Mouse (Mus musculus): ENCODE results near the gene Etv2. TPM values are rescaled to one million over a fixed set of nuclear protein-coding genes. Genes with fewer than 3 reads are reported as not detected.

The Etv2 gene
- not detected for total RNA-seq (2021)
- long read RNA-seq, experiment 1: 0 reads
- long read RNA-seq, experiment 2: 0 reads

- no peak for DNase-seq
Measured at GRCm38 (mm10) chr7:30635752-30636151, at the start of gene Etv2. Gene Etv2, minus strand, starts transcription at chr7:30635852.

- no peak for DNase-seq
Measured at GRCm38 (mm10) chr7:30683425-30683824, 47.8 kb upstream of the Etv2 start.

- peak; percentile 55 to 57 for DNase-seq
Measured at GRCm38 (mm10) chr7:30681897-30682296, 46.2 kb upstream of the Etv2 start.

- peak; percentile 73 to 80 for DNase-seq
Measured at GRCm38 (mm10) chr7:30678263-30678975, 42.8 kb upstream of the Etv2 start.

- no peak for DNase-seq
Measured at GRCm38 (mm10) chr7:30671480-30671879, 35.8 kb upstream of the Etv2 start, which contains the start of gene Pmis2. Gene Pmis2, minus strand, starts transcription at chr7:30671605.

GRCm38 (mm10) chr7:30669229-30669628 is 33.6 kb upstream of the Etv2 start:
- DNase-seq: no peak

GRCm38 (mm10) chr7:30665321-30665720 is 29.7 kb upstream of the Etv2 start:
- peak in 1 of 2 experiments; percentile 20 for DNase-seq

- DNase-seq: peak; percentile 92 to 96
Measured at GRCm38 (mm10) chr7:30664529-30665200, 29.0 kb upstream of the Etv2 start, which contains the start of gene Haus5. Gene Haus5, minus strand, starts transcription at chr7:30664994.

GRCm38 (mm10) chr7:30649591-30650540 is 14.2 kb upstream of the Etv2 start, which contains the start of gene Rbm42:
Gene Rbm42, minus strand, starts transcription at chr7:30650317.
- peak; percentile 98 to 100 for DNase-seq

- DNase-seq: no peak
Measured at GRCm38 (mm10) chr7:30639083-30639482, 3.4 kb upstream of the Etv2 start.

- no peak for DNase-seq
Measured at GRCm38 (mm10) chr7:30636395-30636794, 743 bp upstream of the Etv2 start.

GRCm38 (mm10) chr7:30634621-30635020 is 1.0 kb downstream of the Etv2 start:
- peak; percentile 18 to 28 for DNase-seq

- DNase-seq: no peak
Measured at GRCm38 (mm10) chr7:30633762-30634412, 1.8 kb downstream of the Etv2 start.

GRCm38 (mm10) chr7:30629013-30629412 is 6.6 kb downstream of the Etv2 start:
- no peak for DNase-seq

GRCm38 (mm10) chr7:30626647-30627046 is 9.0 kb downstream of the Etv2 start:
- no peak for DNase-seq

GRCm38 (mm10) chr7:30625530-30626384 is 9.9 kb downstream of the Etv2 start, which contains the start of gene Cox6b1:
Gene Cox6b1, minus strand, starts transcription at chr7:30626151.
- peak; percentile 91 to 94 for DNase-seq

- peak in 1 of 2 experiments; percentile 38 for DNase-seq
Measured at GRCm38 (mm10) chr7:30619202-30619601, 16.4 kb downstream of the Etv2 start.

GRCm38 (mm10) chr7:30618658-30619057 is 17.0 kb downstream of the Etv2 start:
- DNase-seq: peak in 1 of 2 experiments; percentile 37

- DNase-seq: no peak
Measured at GRCm38 (mm10) chr7:30615049-30615760, 20.4 kb downstream of the Etv2 start.

GRCm38 (mm10) chr7:30614454-30614853 is 21.2 kb downstream of the Etv2 start:
- no peak for DNase-seq
